Mouse (Mus musculus) gastrocnemius, adult 2 months (tissue): ENCODE measurements at regions not wholly inside any gene's neighbourhood (a gene's known extent, or its start where the extent isn't known, plus 50 kb on each side); places are given as distances from the start of the nearest gene placed in this dataset.

Experiments
- DNase-seq: peaks from one replicate; pipeline ENCODE4 v3.0.0; 2022
- H3K27ac ChIP-seq: fragments of 200-600 bp; 2 replicates; pipeline ENCODE4 v1.8.1; 2022; ENCODE audit warnings: mild to moderate bottlenecking
- H3K4me3 ChIP-seq: fragments of 200-600 bp; 2 replicates; pipeline ENCODE4 v1.8.1; 2022; ENCODE audit warnings: mild to moderate bottlenecking, moderate library complexity
- CTCF ChIP-seq: fragments of 200-600 bp; IDR thresholded peaks from 2 replicates; pipeline ENCODE4 v1.8.1; 2022; ENCODE audit warnings: antibody characterized with exemption, mild to moderate bottlenecking, moderate library complexity
- intact Hi-C: fragments of 180-260 bp; cut with DNase I; formaldehyde crosslinking; loops from one replicate; pipeline ENCODE4 v1.15.1; 2025

- intact Hi-C loops = no loop called here
- no peak for DNase-seq
- no peak for TF ChIP-seq CTCF
- no peak overlapping the region for H3K4me3 ChIP-seq
- no peak overlapping the region for H3K27ac ChIP-seq
These were observed 70.7 kb upstream of the Gm47985 start for GRCm38 (mm10) chr1:151111683-151112082.

GRCm38 (mm10) chr1:151112390-151112789, 69.9 kb upstream of the Gm47985 start:
- no peak overlapping the region for H3K27ac ChIP-seq
- intact Hi-C loops = no loop called here
- no peak for DNase-seq
- TF ChIP-seq CTCF = no peak
- H3K4me3 ChIP-seq = no peak overlapping the region

- intact Hi-C loops = no loop called here
- no peak for TF ChIP-seq CTCF
- Histone ChIP-seq H3K4me3 (no peak overlapping the region), H3K27ac (no peak overlapping the region)
- no peak for DNase-seq
These were observed 69.1 kb upstream of the Gm47985 start for GRCm38 (mm10) chr1:151113199-151113598.

GRCm38 (mm10) chr1:151118530-151118929, 63.8 kb upstream of the Gm47985 start:
- Histone ChIP-seq H3K4me3 (no peak overlapping the region), H3K27ac (no peak overlapping the region)
- no peak for DNase-seq
- no peak for TF ChIP-seq CTCF
- intact Hi-C loops = no loop called here

GRCm38 (mm10) chr1:151118982-151119381, 63.4 kb upstream of the Gm47985 start:
- H3K27ac ChIP-seq = no peak overlapping the region
- intact Hi-C loops = no loop called here
- DNase-seq = no peak
- peak; percentile 5; the same call in 1 of the 2 replicates for TF ChIP-seq CTCF
- H3K4me3 ChIP-seq = no peak overlapping the region

- no peak overlapping the region for H3K4me3 ChIP-seq
- DNase-seq = no peak
- no peak overlapping the region for H3K27ac ChIP-seq
- intact Hi-C loops = no loop called here
- TF ChIP-seq CTCF = no peak
These were observed 62.8 kb upstream of the Gm47985 start for GRCm38 (mm10) chr1:151119566-151119965.

- intact Hi-C loops = no loop called here
- H3K27ac ChIP-seq = no peak overlapping the region
- no peak for TF ChIP-seq CTCF
These were observed 60.7 kb upstream of the Gm47985 start for GRCm38 (mm10) chr1:151121686-151122085.

GRCm38 (mm10) chr1:151123964-151124363, 58.4 kb upstream of the Gm47985 start:
- Histone ChIP-seq H3K4me3 (no peak overlapping the region), H3K27ac (no peak overlapping the region)
- intact Hi-C loops = no loop called here
- no peak for DNase-seq
- no peak for TF ChIP-seq CTCF

More at GRCm38 (mm10) chr1:151121686-151122085, 60.7 kb upstream of the Gm47985 start:
- H3K4me3 ChIP-seq = no peak overlapping the region
- DNase-seq = no peak

GRCm38 (mm10) chr1:151125028-151125659, 57.2 kb upstream of the Gm47985 start:
- intact Hi-C loops = no loop called here
- DNase-seq = no peak
- no peak overlapping the region for H3K27ac ChIP-seq
- no peak for TF ChIP-seq CTCF
- no peak overlapping the region for H3K4me3 ChIP-seq

GRCm38 (mm10) chr1:151125764-151126485, 56.4 kb upstream of the Gm47985 start:
- TF ChIP-seq CTCF = no peak
- intact Hi-C loops = no loop called here
- H3K27ac ChIP-seq = no peak overlapping the region
- DNase-seq = no peak
- no peak overlapping the region for H3K4me3 ChIP-seq

- Histone ChIP-seq H3K4me3 (no peak overlapping the region), H3K27ac (no peak overlapping the region)
- intact Hi-C loops = no loop called here
- TF ChIP-seq CTCF = no peak
- no peak for DNase-seq
These were observed 55.6 kb upstream of the Gm47985 start for GRCm38 (mm10) chr1:151126756-151127155.

- TF ChIP-seq CTCF = no peak
- H3K27ac ChIP-seq = peak overlapping the region; percentile 70
- H3K4me3 ChIP-seq = no peak overlapping the region
- peak; percentile 30 for DNase-seq
- intact Hi-C loops = no loop called here
These were observed 54.3 kb upstream of the Gm47985 start for GRCm38 (mm10) chr1:151128005-151128404.

GRCm38 (mm10) chr1:151128955-151129354, 53.4 kb upstream of the Gm47985 start:
- no peak for TF ChIP-seq CTCF
- Histone ChIP-seq H3K4me3 (no peak overlapping the region), H3K27ac (no peak overlapping the region)
- DNase-seq = no peak
- intact Hi-C loops = no loop called here

GRCm38 (mm10) chr1:151130036-151130435, 52.3 kb upstream of the Gm47985 start:
- no peak overlapping the region for H3K27ac ChIP-seq

More at GRCm38 (mm10) chr1:151130036-151130435, 52.3 kb upstream of the Gm47985 start:
- no peak overlapping the region for H3K4me3 ChIP-seq
- no peak for DNase-seq
- intact Hi-C loops = no loop called here
- TF ChIP-seq CTCF = no peak
